Comparison of ENCODE assay signal across 12 mouse cellular contexts in the genomic region with DNA sequence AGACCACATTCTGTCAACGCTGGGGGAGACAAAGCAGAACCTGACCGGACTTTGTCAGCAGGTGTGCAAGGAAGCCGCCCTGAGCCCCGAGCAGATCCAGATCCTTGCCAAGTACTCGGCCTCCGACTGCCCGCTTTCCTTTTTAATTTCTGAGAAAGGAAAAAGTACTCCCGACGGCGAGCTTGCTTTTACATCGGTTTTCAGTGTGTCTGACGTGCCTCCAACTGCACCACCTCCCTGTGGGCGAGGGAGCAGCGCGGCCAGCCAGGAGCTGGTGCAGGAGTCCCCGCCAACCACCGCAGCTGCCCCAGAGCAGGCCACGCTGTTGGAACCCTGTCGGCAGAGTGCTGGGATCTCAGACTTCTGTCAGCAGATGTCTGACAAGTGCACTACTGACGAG.
"Had no signal": no experiment of that assay in that cellular context is flagged by ENCODE, and none has a peak within 500 bp of the region (broad histone marks: within the 10 kb centered on the region; RNA-seq: fewer than 3 reads in every experiment).

No protein-coding gene starts in this region.

- H3K4me2 ChIP-seq: limb, embryonic 13.5 days; midbrain, embryonic 12.5 days; neural tube, embryonic 13.5 days had no signal

- H3K27ac ChIP-seq: limb, embryonic 13.5 days; liver, embryonic 14.5 days; midbrain, embryonic 12.5 days; neural tube, embryonic 13.5 days had no signal

- H3K9ac ChIP-seq: limb, embryonic 13.5 days; liver, embryonic 14.5 days; midbrain, embryonic 12.5 days; neural tube, embryonic 13.5 days had no signal

- DNase-seq: kidney, postnatal 36 days; layer of hippocampus, adult 9-11 months; layer of hippocampus, postnatal 36 days; lung, adult 18-20 months; retina, postnatal 1 day; right cerebral cortex, postnatal 4 days; spleen, adult 18-20 months had no signal

- H3K27me3 ChIP-seq: limb, embryonic 13.5 days; midbrain, embryonic 12.5 days; neural tube, embryonic 13.5 days had no signal

- ATAC-seq: midbrain, embryonic 16.5 days had no signal

- H3K9me3 ChIP-seq: limb, embryonic 13.5 days; midbrain, embryonic 12.5 days; neural tube, embryonic 13.5 days had no signal

- H3K4me1 ChIP-seq: limb, embryonic 13.5 days; midbrain, embryonic 12.5 days had no signal

- H3K4me3 ChIP-seq: limb, embryonic 13.5 days; midbrain, embryonic 12.5 days; neural tube, embryonic 13.5 days had no signal
